Mouse (Mus musculus): ENCODE results near the gene Edil3.

The Edil3 gene

DNA sequence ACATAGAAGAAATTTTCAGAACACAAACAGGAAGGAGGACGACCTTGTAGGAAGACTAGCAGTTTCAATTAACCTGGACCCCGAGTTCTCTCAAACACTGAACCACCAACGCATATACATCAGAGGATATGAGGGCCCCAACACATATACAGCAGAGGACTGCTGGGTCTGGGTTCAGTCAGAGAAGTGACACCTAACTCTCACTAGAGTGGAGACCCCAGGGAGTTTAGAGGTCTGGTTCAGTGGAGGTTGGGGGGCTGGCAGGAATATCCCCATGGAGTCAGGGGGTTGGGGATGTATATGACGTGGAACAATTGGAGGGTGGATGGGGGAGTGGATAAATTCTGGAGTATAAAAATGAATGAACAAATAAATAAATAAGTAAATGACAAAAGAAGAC, 151.1 kb downstream of the Edil3 start:
- no peak for DNase-seq (ENCODE audit: low read depth)

- DNase-seq (ENCODE audit: low read depth) = no peak
Observed at GRCm38 (mm10) chr13:89007696-89008427, 186.6 kb downstream of the Edil3 start.

DNA sequence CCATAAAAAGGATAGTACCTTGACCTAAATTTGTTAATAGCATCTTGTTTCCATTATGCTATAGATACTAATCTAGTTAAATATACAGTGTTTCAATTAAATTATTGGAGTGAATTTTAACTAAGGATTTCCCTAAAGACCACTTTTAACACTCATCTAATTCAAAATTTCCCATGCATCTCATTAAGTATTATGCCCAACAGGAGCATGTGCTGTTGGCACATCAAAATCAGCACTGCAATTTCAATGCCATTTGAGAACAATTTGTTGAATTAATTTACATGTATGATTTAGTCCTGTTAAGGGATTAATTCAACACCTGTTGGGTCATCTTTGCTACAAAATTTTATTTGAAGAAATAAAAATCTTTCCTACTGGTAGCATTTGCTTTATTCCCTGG, 191.2 kb downstream of the Edil3 start:
- no peak for DNase-seq (ENCODE audit: low read depth)

GRCm38 (mm10) chr13:89029817-89030539, 208.7 kb downstream of the Edil3 start:
- DNase-seq (ENCODE audit: low read depth) = peak; percentile 66

GRCm38 (mm10) chr13:89035711-89036110, 214.4 kb downstream of the Edil3 start:
- DNase-seq (ENCODE audit: low read depth) = peak; percentile 78

DNA sequence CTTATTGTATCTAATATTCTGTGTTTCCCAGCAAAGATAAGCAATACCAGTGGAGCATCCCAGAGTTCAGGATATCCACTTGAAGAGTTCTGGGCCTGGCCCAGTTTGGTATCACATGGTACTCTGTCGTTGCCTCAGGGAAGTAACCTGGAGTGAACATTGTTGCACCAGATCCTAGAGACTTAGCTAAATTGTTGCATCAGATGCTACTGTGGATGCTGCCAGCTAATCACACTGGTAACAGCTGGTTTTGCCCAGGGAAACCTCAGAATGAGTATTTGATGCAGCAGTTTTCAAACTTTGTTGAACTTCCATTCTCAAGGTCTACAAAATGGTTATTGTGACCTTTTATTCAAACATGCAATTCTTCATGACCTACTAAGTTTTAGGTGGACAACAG, 220.2 kb downstream of the Edil3 start:
- DNase-seq (ENCODE audit: low read depth) = peak; percentile 3

DNA sequence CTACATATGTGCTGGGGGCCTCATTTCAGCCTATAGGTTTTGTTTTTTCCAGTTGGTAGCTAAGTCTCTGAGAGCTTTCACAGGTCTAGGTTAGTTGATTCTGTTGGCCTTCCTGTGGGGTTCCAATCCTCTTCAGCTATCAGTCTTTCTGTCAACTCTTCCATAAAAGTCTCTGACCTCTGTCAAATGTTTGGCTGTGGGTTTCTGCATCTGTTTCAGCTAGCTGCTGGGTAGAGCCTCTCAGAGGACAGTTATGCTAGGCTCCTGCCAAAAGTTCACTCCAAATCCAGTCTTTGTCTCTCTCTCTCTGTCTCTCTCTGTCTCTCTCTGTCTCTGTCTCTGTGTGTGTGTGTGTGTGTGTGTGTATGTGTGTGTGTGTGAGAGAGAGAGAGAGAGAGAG, 248.9 kb downstream of the Edil3 start:
- peak; percentile 37 for DNase-seq (ENCODE audit: low read depth)

- no peak for DNase-seq (ENCODE audit: low read depth)
Observed at GRCm38 (mm10) chr13:89076212-89076611, 254.9 kb downstream of the Edil3 start.

GRCm38 (mm10) chr13:89105889-89106288, 284.6 kb downstream of the Edil3 start:
- no peak for DNase-seq (ENCODE audit: low read depth)

- DNase-seq (ENCODE audit: low read depth) = no peak
Observed at GRCm38 (mm10) chr13:89117551-89117950, 296.3 kb downstream of the Edil3 start.

DNA sequence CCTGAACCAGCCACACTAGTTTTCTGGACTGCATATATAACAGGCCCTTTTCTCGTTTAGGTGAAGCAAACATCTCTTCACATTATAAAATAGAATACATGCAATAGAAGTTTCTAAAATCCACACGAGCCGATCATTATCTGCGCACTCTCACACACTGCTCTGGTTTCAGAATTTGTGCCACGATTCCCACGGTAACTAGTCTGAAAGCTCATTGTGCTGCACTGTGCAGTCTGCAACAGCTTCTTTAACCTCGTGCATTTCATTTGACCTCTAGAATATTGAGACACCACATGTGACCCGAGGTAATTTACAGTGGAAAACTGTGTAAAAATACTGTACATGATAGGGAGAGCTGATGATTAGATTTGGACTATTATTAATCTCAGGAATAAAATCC, 298.5 kb downstream of the Edil3 start:
- no peak for DNase-seq (ENCODE audit: low read depth)

DNA sequence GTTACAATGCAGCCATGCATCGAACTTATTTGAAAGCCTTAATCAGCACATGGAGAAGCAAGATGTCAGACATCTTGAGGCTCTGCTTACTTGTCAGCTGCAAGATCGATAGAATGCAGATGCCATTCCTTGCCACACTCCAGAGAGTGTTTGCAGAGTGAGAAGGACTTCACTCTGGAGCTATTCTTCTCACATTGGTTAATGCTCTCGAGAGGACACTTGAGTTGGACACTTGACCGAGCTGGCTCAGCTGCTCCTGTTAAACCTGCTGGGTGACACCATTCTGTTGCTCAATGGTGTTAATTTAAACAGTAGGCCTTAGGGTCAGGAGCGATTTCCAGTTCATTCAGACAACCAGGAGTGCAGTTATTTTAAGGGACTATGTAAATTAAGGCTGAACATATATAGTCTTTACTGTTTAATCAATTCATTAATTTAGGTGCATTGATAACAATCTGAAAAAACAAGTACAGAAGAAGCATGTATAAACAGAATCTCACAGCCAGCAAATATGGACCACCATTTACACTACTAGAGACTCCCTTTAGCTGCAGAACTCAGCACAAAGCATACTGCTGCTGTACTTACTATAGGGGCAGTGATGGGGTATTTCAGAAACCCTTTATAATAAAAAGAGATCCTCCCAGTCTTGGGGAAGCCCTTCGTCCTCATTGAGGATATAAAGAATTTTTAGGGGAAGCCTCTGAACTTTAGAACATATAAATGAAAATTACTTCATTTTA, 301.4 kb downstream of the Edil3 start:
- DNase-seq (ENCODE audit: low read depth) = no peak

DNA sequence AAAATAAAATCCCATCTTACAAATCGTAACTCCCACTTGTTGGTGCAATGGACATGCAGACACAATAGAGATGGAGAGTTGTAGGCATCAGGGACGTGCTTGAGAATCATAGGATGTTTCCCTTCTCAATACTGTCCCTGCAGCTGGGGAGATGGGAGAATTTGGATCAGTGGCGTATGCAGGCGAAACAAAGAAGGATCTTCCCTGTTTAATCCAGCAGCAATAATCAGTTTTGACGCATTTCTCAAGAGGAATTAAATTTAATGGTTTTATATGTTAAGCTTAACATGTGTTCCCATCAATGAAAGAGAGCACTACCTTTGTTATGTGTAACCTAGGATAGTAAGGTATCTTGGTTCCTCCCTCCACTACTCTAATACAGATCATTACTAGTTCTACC, 302.1 kb downstream of the Edil3 start:
- DNase-seq (ENCODE audit: low read depth) = no peak

GRCm38 (mm10) chr13:89146056-89146547, 324.8 kb downstream of the Edil3 start:
- DNase-seq (ENCODE audit: low read depth) = no peak

DNA sequence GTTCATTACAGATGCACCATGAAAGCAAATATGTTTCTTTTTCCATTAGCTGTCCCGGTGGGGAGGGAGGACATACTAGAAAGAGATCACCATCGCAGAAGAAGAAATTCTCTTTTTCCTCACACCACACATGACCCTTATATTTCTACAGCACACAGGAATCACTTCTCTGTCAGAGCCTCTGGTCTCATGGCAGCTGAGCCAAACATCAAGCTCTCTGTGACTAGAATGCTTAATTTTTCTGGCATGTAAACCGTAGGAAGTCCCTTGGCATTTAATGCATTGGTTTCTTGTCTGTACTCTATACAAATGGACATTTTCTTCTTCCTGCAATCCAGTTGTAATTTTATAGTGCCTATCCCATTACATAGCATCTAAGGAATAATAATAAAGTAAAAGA, 330.6 kb downstream of the Edil3 start:
- no peak for DNase-seq (ENCODE audit: low read depth)

GRCm38 (mm10) chr13:89167960-89168359, 346.7 kb downstream of the Edil3 start:
- DNase-seq (ENCODE audit: low read depth) = no peak

GRCm38 (mm10) chr13:89170040-89170439, 348.8 kb downstream of the Edil3 start:
- DNase-seq (ENCODE audit: low read depth) = no peak

DNA sequence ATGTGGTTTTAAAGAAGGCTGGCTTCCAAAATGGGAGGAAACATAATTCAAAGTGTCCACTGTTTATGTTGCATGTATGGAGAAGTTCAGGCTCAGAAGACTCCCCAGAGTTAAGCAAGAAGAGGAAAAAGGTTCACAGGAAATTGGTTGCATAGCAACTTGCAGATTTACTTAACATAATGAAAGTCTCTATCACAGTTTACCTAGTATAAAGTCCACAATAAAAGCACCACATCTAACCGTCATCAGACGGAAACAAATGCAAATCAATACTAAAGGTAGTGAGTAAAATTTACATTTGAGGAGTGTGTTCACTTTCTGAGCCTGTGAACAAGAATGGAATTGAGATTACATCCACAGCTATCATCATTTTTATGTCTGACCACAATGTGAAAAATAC, 353.9 kb downstream of the Edil3 start:
- no peak for DNase-seq (ENCODE audit: low read depth)

- DNase-seq (ENCODE audit: low read depth) = no peak
Observed at GRCm38 (mm10) chr13:89189051-89189450, 367.8 kb downstream of the Edil3 start.

GRCm38 (mm10) chr13:89197019-89197418, 375.7 kb downstream of the Edil3 start:
- DNase-seq (ENCODE audit: low read depth) = no peak

DNA sequence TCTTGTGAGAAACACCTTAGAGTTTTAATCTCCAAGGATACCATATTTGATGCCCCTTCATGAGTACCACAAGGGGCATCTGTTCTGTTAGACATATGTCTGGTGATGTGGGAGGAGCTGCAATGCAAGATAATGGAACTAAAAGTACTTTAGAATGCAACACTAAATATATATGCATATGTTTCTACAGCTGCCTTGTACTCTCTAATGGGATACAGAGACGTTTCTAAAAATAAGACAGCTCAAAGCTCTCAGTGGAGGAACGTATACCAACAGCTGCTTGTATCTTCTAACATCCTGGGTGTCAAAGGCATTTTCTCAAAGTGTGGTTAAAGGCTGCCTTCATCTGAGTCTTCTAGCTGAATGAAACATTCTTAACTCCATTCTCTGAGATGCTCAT, 378.0 kb downstream of the Edil3 start:
- no peak for DNase-seq (ENCODE audit: low read depth)

- DNase-seq (ENCODE audit: low read depth) = no peak
Observed at GRCm38 (mm10) chr13:89238104-89238503, 416.8 kb downstream of the Edil3 start.

Measured in NIH3T3 (cell line).